Mouse (Mus musculus): ENCODE data around the gene Snai3. TPM values are rescaled to one million over a fixed set of nuclear protein-coding genes. Genes with fewer than 3 reads are reported as not detected.

The Snai3 gene
- polyA plus RNA-seq, 1 experiment from 2014 or later: not detected

GRCm38 (mm10) chr8:122430058-122430636, 30.4 kb downstream of the Snai3 start:
- Histone ChIP-seq H3K36me3 (ENCODE audit: control insufficient read depth, insufficient read depth, low read length) (peaks cover 16% of the 10 kb centered on the region), H3K27ac (ENCODE audit: low read depth, low read length) (no peak overlapping the region), H3K27me3 (ENCODE audit: control insufficient read depth, insufficient read depth, low read length) (no peaks in the 10 kb centered on the region), H3K4me1 (ENCODE audit: control insufficient read depth, insufficient read depth, low read length) (no peaks in the 10 kb centered on the region), H3K9ac (replicated peaks; ENCODE audit: low read depth, low read length) (no peak overlapping the region), H3K4me2 (ENCODE audit: low read depth, low read length) (no peak overlapping the region), H3K4me3 (ENCODE audit: low read depth, low read length) (no peak overlapping the region), H3K9me3 (ENCODE audit: control insufficient read depth, low read length) (no peaks in the 10 kb centered on the region)
- 90% methylated on average over 10 of the region's 10 CpGs for WGBS
- no peak for ATAC-seq (ENCODE audit: low read depth)

GRCm38 (mm10) chr8:122428163-122428562, 32.4 kb downstream of the Snai3 start:
- Histone ChIP-seq H3K4me3 (ENCODE audit: low read depth, low read length) (no peak overlapping the region), H3K36me3 (ENCODE audit: control insufficient read depth, insufficient read depth, low read length) (0 out of 2 replicates have a peak, but pooled peaks cover under 1% of the 10 kb centered on the region), H3K27ac (ENCODE audit: low read depth, low read length) (no peak overlapping the region), H3K4me2 (ENCODE audit: low read depth, low read length) (no peak overlapping the region), H3K27me3 (ENCODE audit: control insufficient read depth, insufficient read depth, low read length) (no peaks in the 10 kb centered on the region), H3K4me1 (ENCODE audit: control insufficient read depth, insufficient read depth, low read length) (no peaks in the 10 kb centered on the region), H3K9ac (replicated peaks; ENCODE audit: low read depth, low read length) (no peak overlapping the region), H3K9me3 (ENCODE audit: control insufficient read depth, low read length) (no peaks in the 10 kb centered on the region)
- ATAC-seq (ENCODE audit: low read depth): no peak
- WGBS: 96% methylated on average over 9 of the region's 9 CpGs

- Histone ChIP-seq H3K9ac (replicated peaks; ENCODE audit: low read depth, low read length) (0 out of 2 replicates have a peak overlapping the region, but pooled peaks have one; percentile 11), H3K4me1 (ENCODE audit: control insufficient read depth, insufficient read depth, low read length) (no peaks in the 10 kb centered on the region), H3K9me3 (ENCODE audit: control insufficient read depth, low read length) (no peaks in the 10 kb centered on the region), H3K27me3 (ENCODE audit: control insufficient read depth, insufficient read depth, low read length) (no peaks in the 10 kb centered on the region), H3K4me2 (ENCODE audit: low read depth, low read length) (no peak overlapping the region), H3K36me3 (ENCODE audit: control insufficient read depth, insufficient read depth, low read length) (no peaks in the 10 kb centered on the region), H3K27ac (ENCODE audit: low read depth, low read length) (no peak overlapping the region), H3K4me3 (ENCODE audit: low read depth, low read length) (no peak overlapping the region)
- ATAC-seq (ENCODE audit: low read depth): no peak
- WGBS: 88% methylated on average over 7 of the region's 7 CpGs
Observed at GRCm38 (mm10) chr8:122427607-122428006, 32.9 kb downstream of the Snai3 start.

GRCm38 (mm10) chr8:122426145-122426544, 34.4 kb downstream of the Snai3 start:
- no peak overlapping the region for H3K9ac ChIP-seq (replicated peaks; ENCODE audit: low read depth, low read length)
- WGBS: 82% methylated on average over 9 of the region's 9 CpGs
- no peaks in the 10 kb centered on the region for H3K4me1 ChIP-seq (ENCODE audit: control insufficient read depth, insufficient read depth, low read length)
- no peaks in the 10 kb centered on the region for H3K27me3 ChIP-seq (ENCODE audit: control insufficient read depth, insufficient read depth, low read length)
- H3K4me3 ChIP-seq (ENCODE audit: low read depth, low read length): no peak overlapping the region
- no peak overlapping the region for H3K4me2 ChIP-seq (ENCODE audit: low read depth, low read length)
- H3K27ac ChIP-seq (ENCODE audit: low read depth, low read length): no peak overlapping the region
- H3K9me3 ChIP-seq (ENCODE audit: control insufficient read depth, low read length): no peaks in the 10 kb centered on the region
- no peaks in the 10 kb centered on the region for H3K36me3 ChIP-seq (ENCODE audit: control insufficient read depth, insufficient read depth, low read length)
- no peak for ATAC-seq (ENCODE audit: low read depth)

- no peak for ATAC-seq (ENCODE audit: low read depth)
- 63% methylated on average over 5 of the region's 5 CpGs for WGBS
- Histone ChIP-seq H3K4me1 (ENCODE audit: control insufficient read depth, insufficient read depth, low read length) (no peaks in the 10 kb centered on the region), H3K4me2 (ENCODE audit: low read depth, low read length) (no peak overlapping the region), H3K27ac (ENCODE audit: low read depth, low read length) (no peak overlapping the region), H3K4me3 (ENCODE audit: low read depth, low read length) (no peak overlapping the region), H3K27me3 (ENCODE audit: control insufficient read depth, insufficient read depth, low read length) (no peaks in the 10 kb centered on the region), H3K9me3 (ENCODE audit: control insufficient read depth, low read length) (no peaks in the 10 kb centered on the region), H3K9ac (replicated peaks; ENCODE audit: low read depth, low read length) (no peak overlapping the region), H3K36me3 (ENCODE audit: control insufficient read depth, insufficient read depth, low read length) (no peaks in the 10 kb centered on the region; the same call in 1 of the 2 replicates)
Observed at GRCm38 (mm10) chr8:122423659-122424058, 36.9 kb downstream of the Snai3 start.

- Histone ChIP-seq H3K4me3 (ENCODE audit: low read depth, low read length) (no peak overlapping the region), H3K9me3 (ENCODE audit: control insufficient read depth, low read length) (no peaks in the 10 kb centered on the region), H3K27ac (ENCODE audit: low read depth, low read length) (no peak overlapping the region), H3K36me3 (ENCODE audit: control insufficient read depth, insufficient read depth, low read length) (peaks cover 3% of the 10 kb centered on the region; the same call in 1 of the 2 replicates), H3K4me2 (ENCODE audit: low read depth, low read length) (no peak overlapping the region), H3K9ac (replicated peaks; ENCODE audit: low read depth, low read length) (no peak overlapping the region), H3K27me3 (ENCODE audit: control insufficient read depth, insufficient read depth, low read length) (no peaks in the 10 kb centered on the region), H3K4me1 (ENCODE audit: control insufficient read depth, insufficient read depth, low read length) (no peaks in the 10 kb centered on the region)
- WGBS: 88% methylated on average over 24 of the region's 24 CpGs
- ATAC-seq (ENCODE audit: low read depth): no peak
Observed at GRCm38 (mm10) chr8:122423217-122423616, 37.3 kb downstream of the Snai3 start.

GRCm38 (mm10) chr8:122421376-122422070, 39.0 kb downstream of the Snai3 start, which contains the start of gene Il17c:
Gene Il17c (plus strand): TSS chr8:122422020.
- Histone ChIP-seq H3K27me3 (ENCODE audit: control insufficient read depth, insufficient read depth, low read length) (no peaks in the 10 kb centered on the region), H3K9ac (replicated peaks; ENCODE audit: low read depth, low read length) (no peak within 1 kb of the TSS), H3K9me3 (ENCODE audit: control insufficient read depth, low read length) (no peaks in the 10 kb centered on the region), H3K4me1 (ENCODE audit: control insufficient read depth, insufficient read depth, low read length) (no peaks in the 10 kb centered on the region), H3K4me2 (ENCODE audit: low read depth, low read length) (no peak within 1 kb of the TSS), H3K36me3 (ENCODE audit: control insufficient read depth, insufficient read depth, low read length) (peaks cover 14% of the 10 kb centered on the region; the same call in 1 of the 2 replicates), H3K4me3 (ENCODE audit: low read depth, low read length) (no peak within 1 kb of the TSS), H3K27ac (ENCODE audit: low read depth, low read length) (no peak within 1 kb of the TSS)
- 89% methylated on average over 14 of the region's 14 CpGs for WGBS
- ATAC-seq (ENCODE audit: low read depth): no peak

GRCm38 (mm10) chr8:122419881-122420555, 40.5 kb downstream of the Snai3 start:
- Histone ChIP-seq H3K27ac (ENCODE audit: low read depth, low read length) (no peak overlapping the region), H3K9me3 (ENCODE audit: control insufficient read depth, low read length) (no peaks in the 10 kb centered on the region), H3K4me1 (ENCODE audit: control insufficient read depth, insufficient read depth, low read length) (no peaks in the 10 kb centered on the region), H3K4me2 (ENCODE audit: low read depth, low read length) (no peak overlapping the region), H3K27me3 (ENCODE audit: control insufficient read depth, insufficient read depth, low read length) (no peaks in the 10 kb centered on the region), H3K4me3 (ENCODE audit: low read depth, low read length) (no peak overlapping the region), H3K36me3 (ENCODE audit: control insufficient read depth, insufficient read depth, low read length) (peaks cover 19% of the 10 kb centered on the region), H3K9ac (replicated peaks; ENCODE audit: low read depth, low read length) (no peak overlapping the region)
- 76% methylated on average over 9 of the region's 9 CpGs for WGBS
- no peak for ATAC-seq (ENCODE audit: low read depth)

GRCm38 (mm10) chr8:122415554-122415953, 45.0 kb downstream of the Snai3 start:
- H3K9me3 ChIP-seq (ENCODE audit: control insufficient read depth, low read length): no peaks in the 10 kb centered on the region
- H3K4me1 ChIP-seq (ENCODE audit: control insufficient read depth, insufficient read depth, low read length): no peaks in the 10 kb centered on the region
- no peaks in the 10 kb centered on the region for H3K27me3 ChIP-seq (ENCODE audit: control insufficient read depth, insufficient read depth, low read length)
- no peak overlapping the region for H3K9ac ChIP-seq (replicated peaks; ENCODE audit: low read depth, low read length)
- no peak overlapping the region for H3K27ac ChIP-seq (ENCODE audit: low read depth, low read length)
- 92% methylated on average over 6 of the region's 6 CpGs for WGBS
- no peak overlapping the region for H3K4me2 ChIP-seq (ENCODE audit: low read depth, low read length)
- H3K4me3 ChIP-seq (ENCODE audit: low read depth, low read length): no peak overlapping the region
- no peak for ATAC-seq (ENCODE audit: low read depth)
- peaks cover 61% of the 10 kb centered on the region for H3K36me3 ChIP-seq (ENCODE audit: control insufficient read depth, insufficient read depth, low read length)

All from neural tube, embryonic 14.5 days (tissue).